Mouse (Mus musculus): ENCODE results near the gene Wdr38. TPM values are rescaled to one million over a fixed set of nuclear protein-coding genes. Genes with fewer than 3 reads are reported as not detected.

The Wdr38 gene
- total RNA-seq, 2 experiments from 2014 or later = 1.4 TPM; not detected in 1

DNA sequence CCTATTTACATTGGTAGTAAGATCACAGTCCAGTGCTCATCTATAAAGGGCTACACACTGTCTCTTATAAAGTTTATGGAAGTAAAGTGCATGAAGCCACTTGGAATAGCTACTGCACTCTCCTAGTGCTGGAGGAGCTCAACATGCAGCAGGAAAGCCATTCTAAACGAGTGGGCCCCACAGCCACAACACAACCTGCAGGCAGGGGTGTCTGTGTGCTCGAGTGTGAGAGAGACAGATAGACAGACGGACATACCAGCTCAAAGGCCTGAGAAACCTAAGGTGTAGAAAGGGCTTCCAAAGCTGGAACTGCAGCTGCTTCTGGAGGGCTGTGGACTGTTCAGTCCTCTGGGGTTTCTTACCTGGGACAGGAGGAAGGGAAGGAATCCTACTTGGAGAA is 19.3 kb downstream of the Wdr38 start:
- no peak for ATAC-seq (replicated peaks; ENCODE audit: low FRiP score, low TSS enrichment, poor library complexity, severe bottlenecking)

DNA sequence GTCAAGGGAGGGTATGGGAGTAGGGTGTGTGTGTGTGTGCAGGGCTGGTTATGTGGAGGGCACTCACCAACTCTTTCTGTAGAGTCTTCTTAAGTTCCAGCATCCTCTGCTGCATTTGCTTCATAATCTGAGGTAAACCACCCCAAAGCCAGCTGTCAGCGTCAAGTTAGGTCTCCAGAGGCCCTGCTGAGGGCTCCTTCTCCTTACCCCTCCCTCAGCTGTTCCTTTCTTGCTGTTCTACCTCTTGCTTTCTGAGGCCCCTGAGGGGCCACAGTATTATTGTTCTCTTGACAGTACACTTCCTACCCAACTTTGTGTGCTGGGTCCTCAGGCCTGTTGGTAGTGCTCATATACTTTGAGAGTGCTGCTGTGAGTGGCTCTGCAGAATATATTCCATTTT is 22.7 kb downstream of the Wdr38 start:
- ATAC-seq (replicated peaks; ENCODE audit: low FRiP score, low TSS enrichment, poor library complexity, severe bottlenecking) = no peak

DNA sequence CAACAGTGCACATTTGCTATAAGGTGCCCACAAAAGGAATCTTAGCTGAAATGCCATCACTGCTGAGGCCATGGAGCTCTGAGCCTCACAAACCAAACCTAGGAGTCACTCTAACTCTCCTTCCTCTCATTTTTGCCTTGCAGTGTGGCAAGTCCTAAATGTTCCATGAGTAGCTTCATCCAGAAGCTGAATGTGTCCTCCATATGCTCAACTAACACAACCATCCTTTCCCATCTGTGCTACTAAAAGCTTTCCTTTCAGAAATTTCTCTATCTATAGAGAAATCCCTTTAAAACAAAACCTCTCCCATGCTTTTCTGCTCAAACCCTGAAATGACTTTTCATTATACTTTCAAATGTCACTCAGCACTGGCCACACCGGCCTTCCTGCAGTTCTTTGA is 34.3 kb downstream of the Wdr38 start:
- no peak for ATAC-seq (replicated peaks; ENCODE audit: low FRiP score, low TSS enrichment, poor library complexity, severe bottlenecking)

DNA sequence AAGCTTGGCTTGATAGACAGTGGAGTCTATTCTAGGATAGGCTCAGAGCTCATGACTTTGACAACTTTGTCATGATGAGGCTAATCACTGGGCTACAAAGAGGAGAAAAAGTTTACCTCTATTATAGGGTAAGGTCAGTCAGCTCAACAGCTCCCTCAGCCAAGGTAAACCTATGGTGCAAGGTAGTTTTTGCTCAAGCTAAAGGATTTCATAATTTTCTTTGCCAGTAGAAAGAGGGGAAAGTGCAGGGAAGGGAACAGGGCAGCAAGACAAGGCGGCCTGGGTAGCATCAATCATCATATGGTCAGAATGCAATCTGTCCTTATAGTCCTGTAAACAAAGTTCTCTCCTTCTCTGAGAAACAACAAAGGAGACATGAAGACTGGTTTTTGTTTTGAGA is 42.9 kb downstream of the Wdr38 start:
- ATAC-seq (replicated peaks; ENCODE audit: low FRiP score, low TSS enrichment, poor library complexity, severe bottlenecking) = no peak

GRCm38 (mm10) chr2:39048515-39048914 is 51.2 kb downstream of the Wdr38 start:
- no peak for ATAC-seq (replicated peaks; ENCODE audit: low FRiP score, low TSS enrichment, poor library complexity, severe bottlenecking)

Other genes with a start within 250 kb of the Wdr38 start
- gene Nr6a1, start 69.8 kb upstream of the Wdr38 start, total RNA-seq (2014; fragmentation: Nextera tagmentation) = 0.32 and 6.0 TPM in 2 replicates
- 6.8 and 35.8 TPM in 2 replicates for gene Nr6a1, start 69.8 kb upstream of the Wdr38 start, total RNA-seq (2017)
- 0.42 TPM in 1 of 2 replicates, not detected in the other for gene Olfml2a, start 65.5 kb upstream of the Wdr38 start, total RNA-seq (2014; fragmentation: Nextera tagmentation)
- not detected in 2 replicates for gene Olfml2a, start 65.5 kb upstream of the Wdr38 start, total RNA-seq (2017)
- 56.6 and 77.5 TPM in 2 replicates for gene Arpc5l, start 7.9 kb downstream of the Wdr38 start, total RNA-seq (2014; fragmentation: Nextera tagmentation)
- gene Arpc5l, start 7.9 kb downstream of the Wdr38 start, total RNA-seq (2017) = 39.5 and 52.9 TPM in 2 replicates
- 1,595 and 1,825 TPM in 2 replicates for gene Rpl35, start 8.1 kb downstream of the Wdr38 start, total RNA-seq (2014; fragmentation: Nextera tagmentation)
- gene Rpl35, start 8.1 kb downstream of the Wdr38 start, total RNA-seq (2017) = 1,385 and 1,766 TPM in 2 replicates
- gene Golga1, start 68.1 kb downstream of the Wdr38 start, total RNA-seq (2014; fragmentation: Nextera tagmentation) = 21.3 and 32.2 TPM in 2 replicates
- gene Golga1, start 68.1 kb downstream of the Wdr38 start, total RNA-seq (2017) = 17.5 and 21.8 TPM in 2 replicates
- 6.6 and 24.4 TPM in 2 replicates for gene Scai, start 193.3 kb downstream of the Wdr38 start, total RNA-seq (2014; fragmentation: Nextera tagmentation)
- 6.0 and 12.0 TPM in 2 replicates for gene Scai, start 193.3 kb downstream of the Wdr38 start, total RNA-seq (2017)
- gene Ppp6c, start 229.0 kb downstream of the Wdr38 start, total RNA-seq (2014; fragmentation: Nextera tagmentation) = 53.6 and 71.1 TPM in 2 replicates
- 80.9 TPM in 2 replicates for gene Ppp6c, start 229.0 kb downstream of the Wdr38 start, total RNA-seq (2017)

Measured in megakaryocyte-erythroid progenitor cell, adult 5-6 weeks (primary cell).